ENCODE assay signal across 9 mouse cellular contexts in the genomic region with DNA sequence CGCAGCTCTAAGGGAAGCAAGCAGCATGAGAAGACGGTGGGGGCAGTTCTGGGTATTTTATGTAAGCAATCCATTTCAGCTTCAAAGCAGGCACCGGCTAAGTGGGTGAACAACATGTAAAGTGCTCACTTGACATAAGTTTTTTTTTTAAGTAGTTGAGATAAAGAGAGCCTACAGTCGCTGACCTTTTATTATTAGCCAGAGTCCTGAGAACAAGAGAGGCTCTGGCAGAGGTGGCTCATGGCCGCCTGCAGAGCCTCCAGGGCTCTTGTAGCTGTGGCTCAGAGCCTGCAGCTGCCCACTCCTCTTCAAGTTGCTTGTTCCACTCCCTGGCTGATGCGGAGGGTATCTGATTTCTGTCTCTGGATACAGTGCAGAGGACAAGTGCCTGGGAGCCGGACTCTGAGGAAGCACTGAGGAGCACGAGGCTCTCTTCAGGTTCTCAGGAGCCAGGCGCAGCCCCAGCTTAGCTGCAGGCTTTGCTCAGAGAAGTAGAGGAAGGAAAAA.
DNase-seq lines count a peak whose midpoint lies in the region; ATAC-seq lines count a peak whose summit lies in the region.
"Had no signal": no experiment of that assay in that cellular context is flagged by ENCODE, and none has a peak within 500 bp of the region (broad histone marks: within the 10 kb centered on the region; RNA-seq: fewer than 3 reads in every experiment).

No protein-coding gene starts in this region.

- no peak for DNase-seq in kidney, adult 8-10 months
- DNase-seq in embryonic facial prominence, embryonic 10.5 days (ENCODE audit: low spot score): peak; percentile 67
- no peak for DNase-seq in hindbrain, embryonic 14.5 days (ENCODE audit: low spot score)
- no peak for DNase-seq in adrenal gland, postnatal 36 days
- no peak for DNase-seq in B cell, adult 2 months
- no peak for DNase-seq in cerebellum, postnatal 25 days
- DNase-seq: cerebellum, postnatal 14 days had no signal

- no peaks in the 10 kb centered on the region for H3K27me3 ChIP-seq in kidney, embryonic 15.5 days
- H3K27me3 ChIP-seq in embryonic facial prominence, embryonic 10.5 days (replicated peaks; ENCODE audit: low read depth, poor library complexity, severe bottlenecking): no peaks in the 10 kb centered on the region; the same call in 1 of the 2 replicates
- no peaks in the 10 kb centered on the region for H3K27me3 ChIP-seq in hindbrain, embryonic 14.5 days (ENCODE audit: control insufficient read depth, insufficient read depth, low read length)
- no peaks in the 10 kb centered on the region for H3K27me3 ChIP-seq in neural tube, embryonic 14.5 days (ENCODE audit: control insufficient read depth, insufficient read depth, low read length)

- H3K36me3 ChIP-seq in kidney, embryonic 15.5 days: no peaks in the 10 kb centered on the region
- no peaks in the 10 kb centered on the region for H3K36me3 ChIP-seq in embryonic facial prominence, embryonic 10.5 days (replicated peaks)
- no peaks in the 10 kb centered on the region for H3K36me3 ChIP-seq in hindbrain, embryonic 14.5 days (replicated peaks; ENCODE audit: control insufficient read depth, insufficient read depth)
- no peaks in the 10 kb centered on the region for H3K36me3 ChIP-seq in neural tube, embryonic 14.5 days (ENCODE audit: control insufficient read depth, insufficient read depth, low read length)

- peaks cover 16% of the 10 kb centered on the region for H3K4me1 ChIP-seq in kidney, embryonic 15.5 days
- H3K4me1 ChIP-seq in embryonic facial prominence, embryonic 10.5 days: peaks cover 31% of the 10 kb centered on the region
- H3K4me1 ChIP-seq in hindbrain, embryonic 14.5 days (replicated peaks; ENCODE audit: control insufficient read depth, insufficient read depth, low read length): peaks cover 5% of the 10 kb centered on the region; the same call in 1 of the 2 replicates
- no peaks in the 10 kb centered on the region; the same call in 1 of the 2 replicates for H3K4me1 ChIP-seq in neural tube, embryonic 14.5 days (ENCODE audit: control insufficient read depth, insufficient read depth, low read length)

- H3K27ac ChIP-seq in kidney, embryonic 15.5 days: peak overlapping the region; percentile 10; the same call in 1 of the 2 replicates
- peak overlapping the region; percentile 73 for H3K27ac ChIP-seq in embryonic facial prominence, embryonic 10.5 days (replicated peaks)
- no peak overlapping the region for H3K27ac ChIP-seq in hindbrain, embryonic 14.5 days
- H3K27ac ChIP-seq in neural tube, embryonic 14.5 days (ENCODE audit: low read depth, low read length): no peak overlapping the region

- no peaks in the 10 kb centered on the region for H3K9me3 ChIP-seq in kidney, embryonic 15.5 days (replicated peaks)
- 0 out of 2 replicates have a peak, but pooled peaks cover 4% of the 10 kb centered on the region for H3K9me3 ChIP-seq in embryonic facial prominence, embryonic 10.5 days
- no peaks in the 10 kb centered on the region for H3K9me3 ChIP-seq in hindbrain, embryonic 14.5 days (ENCODE audit: control insufficient read depth, low read length)
- no peaks in the 10 kb centered on the region for H3K9me3 ChIP-seq in neural tube, embryonic 14.5 days (ENCODE audit: control insufficient read depth, low read length)

- no peak overlapping the region for H3K4me3 ChIP-seq in kidney, embryonic 15.5 days (replicated peaks)
- peak overlapping the region; percentile 19 for H3K4me3 ChIP-seq in embryonic facial prominence, embryonic 10.5 days
- H3K4me3 ChIP-seq in hindbrain, embryonic 14.5 days (replicated peaks; ENCODE audit: low read length): no peak overlapping the region
- no peak overlapping the region for H3K4me3 ChIP-seq in neural tube, embryonic 14.5 days (ENCODE audit: low read depth, low read length)

- H3K9ac ChIP-seq in kidney, embryonic 15.5 days: no peak overlapping the region
- H3K9ac ChIP-seq in hindbrain, embryonic 14.5 days: no peak overlapping the region
- no peak overlapping the region for H3K9ac ChIP-seq in neural tube, embryonic 14.5 days (replicated peaks; ENCODE audit: low read depth, low read length)

- 16% methylated on average over 9 of the region's 9 CpGs for WGBS in kidney, embryonic 15.5 days
- WGBS in embryonic facial prominence, embryonic 10.5 days: 6% methylated on average over 9 of the region's 9 CpGs
- WGBS in hindbrain, embryonic 14.5 days: 13% methylated on average over 9 of the region's 9 CpGs
- 16% methylated on average over 9 of the region's 9 CpGs for WGBS in neural tube, embryonic 14.5 days

- peak; percentile 83 for ATAC-seq in kidney, embryonic 15.5 days (replicated peaks; ENCODE audit: low FRiP score)
- ATAC-seq in hindbrain, embryonic 14.5 days (ENCODE audit: low FRiP score): no peak
- 0 out of 2 replicates have a peak, but pooled peaks have one; percentile 41 for ATAC-seq in neural tube, embryonic 14.5 days (ENCODE audit: low read depth)

- H3K4me2 ChIP-seq in kidney, embryonic 15.5 days: peak overlapping the region; percentile 19
- peak overlapping the region; percentile 33 for H3K4me2 ChIP-seq in hindbrain, embryonic 14.5 days (replicated peaks)
- H3K4me2 ChIP-seq in neural tube, embryonic 14.5 days (ENCODE audit: low read depth, low read length): no peak overlapping the region

Comparison
In these comparisons a context has a peak if more than half of its experiments do, and no peak if none do; other contexts are left out.
1. H3K27ac ChIP-seq: peak in kidney, embryonic 15.5 days (single experiment) and embryonic facial prominence, embryonic 10.5 days (single experiment); none in hindbrain, embryonic 14.5 days (single experiment) and neural tube, embryonic 14.5 days (single experiment).